Mouse (Mus musculus): ENCODE measurements around the gene Strbp.

Gene Strbp

GRCm38 (mm10) chr2:37703230-37703954 lies at the start of gene Strbp:
TSS of gene Strbp (minus strand) at chr2:37703859.
- DNase-seq: peak; percentile 93 to 94

GRCm38 (mm10) chr2:37751114-37751513 lies 47.5 kb upstream of the Strbp start:
- no peak for DNase-seq

GRCm38 (mm10) chr2:37749323-37749722 lies 45.7 kb upstream of the Strbp start:
- DNase-seq: no peak

- no peak for DNase-seq
These were observed 44.9 kb upstream of the Strbp start for GRCm38 (mm10) chr2:37748442-37749066.

- DNase-seq: no peak
These were observed 44.2 kb upstream of the Strbp start for GRCm38 (mm10) chr2:37747909-37748308.

- DNase-seq: peak in 1 of 2 experiments; percentile 26
These were observed 42.8 kb upstream of the Strbp start for GRCm38 (mm10) chr2:37746293-37747049.

- DNase-seq: peak in 1 of 2 experiments; percentile 29
These were observed 41.2 kb upstream of the Strbp start for GRCm38 (mm10) chr2:37744773-37745395.

GRCm38 (mm10) chr2:37741806-37742554 lies 38.3 kb upstream of the Strbp start:
- DNase-seq: no peak

GRCm38 (mm10) chr2:37735807-37736188 lies 32.1 kb upstream of the Strbp start:
- no peak for DNase-seq

- DNase-seq: no peak
These were observed 31.5 kb upstream of the Strbp start for GRCm38 (mm10) chr2:37734979-37735806.

GRCm38 (mm10) chr2:37731241-37731801 lies 27.7 kb upstream of the Strbp start:
- no peak for DNase-seq

- peak; percentile 68 to 76 for DNase-seq
These were observed 20.6 kb upstream of the Strbp start for GRCm38 (mm10) chr2:37724231-37724630.

GRCm38 (mm10) chr2:37723501-37724090 lies 19.9 kb upstream of the Strbp start:
- DNase-seq: no peak

GRCm38 (mm10) chr2:37722674-37723465 lies 19.2 kb upstream of the Strbp start:
- peak in 1 of 2 experiments; percentile 28 for DNase-seq

GRCm38 (mm10) chr2:37716266-37716665 lies 12.6 kb upstream of the Strbp start:
- DNase-seq: no peak

- no peak for DNase-seq
These were observed 11.7 kb upstream of the Strbp start for GRCm38 (mm10) chr2:37715364-37715763.

GRCm38 (mm10) chr2:37713100-37713499 lies 9.4 kb upstream of the Strbp start:
- DNase-seq: no peak

GRCm38 (mm10) chr2:37708835-37709234 lies 5.2 kb upstream of the Strbp start:
- DNase-seq: peak in 1 of 2 experiments; percentile 32

GRCm38 (mm10) chr2:37704141-37704760 lies 592 bp upstream of the Strbp start:
- DNase-seq: peak; percentile 18 to 34
